Mouse (Mus musculus) forebrain, postnatal 0 days (tissue): ENCODE results near the gene Stambpl1. TPM values are rescaled to one million over a fixed set of nuclear protein-coding genes. Genes with fewer than 3 reads are reported as not detected.

Source experiments
- ATAC-seq: fragments of 200-750 bp; cut with Nextera tagmentation; 2 replicates; pipeline ENCODE4 v1.8.0; 2017; ENCODE audit warnings: mild to moderate bottlenecking, moderate library complexity
- DNase-seq: peaks from one replicate; pipeline ENCODE4 v3.0.0-alpha.2; 2015
- H3K27ac ChIP-seq: fragments of 300-500 bp; sonication (generic); 2 replicates; pipeline ENCODE4 v1.5.1; 2014; ENCODE audit warnings: low read depth, mild to moderate bottlenecking, antibody characterized with exemption, low read length, moderate library complexity, mixed read lengths
- H3K27me3 ChIP-seq: fragments of 300-500 bp; sonication (generic); 2 replicates; pipeline ENCODE4 v1.6.1; 2014; ENCODE audit warnings: mild to moderate bottlenecking, low read length, mixed read lengths; ENCODE audit not compliant: insufficient read depth
- H3K36me3 ChIP-seq: fragments of 300-500 bp; sonication (generic); 2 replicates; pipeline ENCODE4 v1.6.1; 2014; ENCODE audit warnings: mild to moderate bottlenecking, moderate library complexity; ENCODE audit not compliant: insufficient read depth
- H3K4me1 ChIP-seq: fragments of 300-500 bp; sonication (generic); 2 replicates; pipeline ENCODE4 v1.6.1; 2014; ENCODE audit warnings: antibody characterized with exemption; ENCODE audit not compliant: insufficient read depth
- H3K4me2 ChIP-seq: fragments of 300-500 bp; sonication (generic); 2 replicates; pipeline ENCODE4 v1.6.1; 2014; ENCODE audit warnings: low read depth, mild to moderate bottlenecking, moderate library complexity
- H3K4me3 ChIP-seq: fragments of 300-500 bp; sonication (generic); 2 replicates; pipeline ENCODE4 v1.5.1; 2014; ENCODE audit warnings: low read depth, low read length, mixed read lengths
- H3K9ac ChIP-seq: fragments of 300-500 bp; sonication (generic); 2 replicates; pipeline ENCODE4 v1.6.1; 2014; ENCODE audit warnings: mild to moderate bottlenecking
- H3K9me3 ChIP-seq: fragments of 300-500 bp; sonication (generic); 2 replicates; pipeline ENCODE4 v1.6.1; 2016; ENCODE audit warnings: low read length
- CTCF ChIP-seq: sonication (generic); IDR thresholded peaks from 2 replicates; pipeline ENCODE4 v1.5.1; 2016; ENCODE audit warnings: antibody characterized with exemption, control low read depth, low read depth
- WGBS: fragments of 180-500 bp; shearing (Covaris S2); extraction: QIAGEN DNeasy Blood & Tissue Kit; methylation state at CpG from one replicate; pipeline ENCODE4 v1.1.7; 2014; 5-methylcytosine and 5-hydroxymethylcytosine counted together
- polyA plus RNA-seq: library from polyadenylated mRNA; unstranded; fragments of >200 nt; fragmentation: Nextera tagmentation; extraction: Ambion mirVana; gene quantifications from 2 replicates; pipeline ENCODE4 v1.2.1, GENCODE M21; 2015
- total RNA-seq: library from RNA; depleted of rRNA; stranded (reverse); fragments of >200 nt; gene quantifications from 2 replicates; pipeline ENCODE4 v1.2.3, GENCODE M21; 2014

Stambpl1 gene
- total and polyA plus RNA-seq, 2 experiments from 2014 or later: 17.7 to 22.8 TPM

DNA sequence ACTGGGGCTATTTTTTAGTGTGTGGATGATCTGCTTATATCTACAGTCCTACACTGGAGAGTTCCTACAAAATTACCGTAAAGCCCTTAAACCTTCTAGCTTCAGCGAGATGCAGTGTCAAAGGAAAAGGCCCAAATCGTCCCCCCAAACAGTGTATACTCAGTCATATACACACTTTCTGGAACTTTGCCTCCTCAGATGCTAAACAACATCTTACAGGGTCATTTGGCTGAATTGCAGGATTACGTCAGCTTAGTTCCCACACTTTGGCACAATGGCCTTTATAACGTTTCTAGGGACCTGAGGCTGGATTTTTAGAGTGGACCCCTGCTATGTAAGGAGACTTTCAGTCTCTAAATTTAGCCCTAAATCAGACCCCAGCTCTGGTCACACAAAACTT, 9.5 kb upstream of the Stambpl1 start:
- no peak overlapping the region for H3K9ac ChIP-seq
- H3K4me2 ChIP-seq: no peak overlapping the region
- DNase-seq (no peak), ATAC-seq (no peak)
- WGBS: 37% methylated on average over 5 of the region's 5 CpGs
- no peaks in the 10 kb centered on the region for H3K36me3 ChIP-seq
- H3K4me3 ChIP-seq: no peak overlapping the region
- H3K27me3 ChIP-seq: no peaks in the 10 kb centered on the region
- H3K4me1 ChIP-seq: no peaks in the 10 kb centered on the region
- no peak overlapping the region for H3K27ac ChIP-seq
- H3K9me3 ChIP-seq: no peaks in the 10 kb centered on the region
- no peak for TF ChIP-seq CTCF

DNA sequence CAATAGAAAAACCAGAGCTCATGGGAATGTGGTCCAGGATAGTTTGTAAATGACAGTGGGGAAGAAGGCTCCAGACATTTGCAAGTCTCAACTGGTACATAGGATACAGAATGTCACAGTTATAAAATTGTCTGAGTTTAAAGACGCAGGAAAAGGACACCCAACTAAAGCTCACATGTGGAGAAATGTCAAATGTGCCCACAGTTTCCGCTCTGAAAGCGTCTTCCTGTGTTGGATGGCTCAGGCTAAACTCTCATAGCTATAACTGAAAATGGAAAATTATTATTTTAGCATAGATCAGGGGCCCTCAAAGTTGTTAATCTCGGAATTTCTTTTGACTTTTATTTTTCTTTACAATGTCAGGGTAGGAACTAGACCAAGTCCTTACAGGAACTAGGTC, 5.2 kb upstream of the Stambpl1 start:
- WGBS: 92% methylated on average over 4 of the region's 4 CpGs
- TF ChIP-seq CTCF: no peak
- H3K36me3 ChIP-seq: no peaks in the 10 kb centered on the region
- ATAC-seq (no peak), DNase-seq (no peak)
- no peak overlapping the region for H3K4me3 ChIP-seq
- no peak overlapping the region for H3K4me2 ChIP-seq
- no peak overlapping the region for H3K27ac ChIP-seq
- no peaks in the 10 kb centered on the region for H3K4me1 ChIP-seq
- no peaks in the 10 kb centered on the region for H3K9me3 ChIP-seq
- H3K27me3 ChIP-seq: no peaks in the 10 kb centered on the region
- no peak overlapping the region for H3K9ac ChIP-seq

DNA sequence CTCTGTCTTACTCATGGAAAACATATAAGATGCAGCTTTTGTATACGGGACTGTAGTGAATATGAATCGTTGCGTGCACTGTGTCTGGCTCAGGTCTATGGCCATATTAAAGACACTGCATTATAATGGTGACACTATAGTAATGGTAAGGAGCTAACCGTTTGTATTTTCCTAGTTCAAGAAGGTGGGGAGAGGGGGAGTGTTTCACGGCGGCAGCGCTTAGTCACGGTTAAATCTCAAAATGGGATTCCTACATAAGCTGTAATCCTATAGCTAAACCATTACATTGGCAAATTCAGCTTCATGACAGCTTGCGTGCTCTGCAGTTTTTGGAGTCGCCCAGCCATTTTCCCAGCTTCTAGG, 403 bp upstream of the Stambpl1 start:
- H3K9me3 ChIP-seq: no peaks in the 10 kb centered on the region
- DNase-seq: no peak
- H3K4me3 ChIP-seq: peak overlapping the region; percentile 74
- H3K9ac ChIP-seq: peak overlapping the region; percentile 84
- H3K36me3 ChIP-seq: no peaks in the 10 kb centered on the region
- no peak for TF ChIP-seq CTCF
- H3K4me1 ChIP-seq: 0 out of 2 replicates have a peak, but pooled peaks cover 8% of the 10 kb centered on the region
- ATAC-seq: peak; percentile 55
- 26% methylated on average over 10 of the region's 10 CpGs for WGBS
- peak overlapping the region; percentile 81; the same call in 1 of the 2 replicates for H3K27ac ChIP-seq
- no peaks in the 10 kb centered on the region for H3K27me3 ChIP-seq
- peak overlapping the region; percentile 90 for H3K4me2 ChIP-seq

DNA sequence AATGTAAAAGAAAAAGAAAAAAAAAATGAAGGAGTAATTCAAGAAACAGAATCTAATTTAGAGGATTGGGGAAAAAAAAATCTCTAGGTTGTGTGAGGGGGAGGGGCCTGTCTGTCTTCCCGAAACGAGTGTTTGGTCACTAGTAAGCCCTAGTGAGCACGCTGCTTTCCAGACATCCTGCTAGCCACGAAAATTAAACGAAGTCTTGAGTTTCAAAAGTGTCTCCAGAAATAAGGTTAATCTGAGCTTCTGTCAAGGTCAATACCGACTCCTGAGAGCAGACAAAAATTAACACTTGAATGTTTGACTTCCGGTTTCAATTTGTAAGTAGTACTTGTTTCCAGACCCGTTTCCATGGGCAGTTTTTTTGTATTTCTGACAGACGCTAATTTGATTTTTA, 1.1 kb downstream of the Stambpl1 start:
- no peaks in the 10 kb centered on the region for H3K27me3 ChIP-seq
- H3K4me2 ChIP-seq: peak overlapping the region; percentile 90
- no peak overlapping the region for H3K27ac ChIP-seq
- 0 out of 2 replicates have a peak, but pooled peaks cover 8% of the 10 kb centered on the region for H3K4me1 ChIP-seq
- no peak for TF ChIP-seq CTCF
- peak overlapping the region; percentile 84 for H3K9ac ChIP-seq
- DNase-seq: peak; percentile 47
- WGBS: 8% methylated on average over 9 of the region's 9 CpGs
- no peaks in the 10 kb centered on the region for H3K9me3 ChIP-seq
- peak overlapping the region; percentile 74 for H3K4me3 ChIP-seq
- no peaks in the 10 kb centered on the region for H3K36me3 ChIP-seq
- no peak for ATAC-seq

DNA sequence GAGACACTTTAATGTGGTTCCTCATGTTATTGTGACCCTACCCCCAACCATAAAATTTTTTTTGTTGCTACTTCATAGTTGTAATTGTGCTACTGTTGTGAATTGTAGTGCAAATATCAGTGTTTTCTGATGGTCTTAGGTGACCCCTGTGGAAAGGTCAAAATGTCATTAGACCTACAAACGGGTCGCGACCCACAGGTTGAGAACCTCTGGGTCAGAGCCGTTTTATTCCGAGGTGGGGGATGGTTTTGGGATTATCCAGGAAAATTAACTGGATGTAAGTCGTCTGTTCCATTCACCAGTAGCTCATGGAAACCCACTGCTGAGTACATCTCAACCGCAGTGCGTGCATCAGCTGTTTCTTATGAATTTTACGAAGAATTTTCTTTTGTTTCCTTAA, 1.7 kb downstream of the Stambpl1 start:
- Histone ChIP-seq H3K9ac (0 out of 2 replicates have a peak overlapping the region, but pooled peaks have one; percentile 84), H3K9me3 (no peaks in the 10 kb centered on the region), H3K4me3 (peak overlapping the region; percentile 74; the same call in 1 of the 2 replicates), H3K36me3 (no peaks in the 10 kb centered on the region), H3K4me1 (0 out of 2 replicates have a peak, but pooled peaks cover 8% of the 10 kb centered on the region), H3K27me3 (no peaks in the 10 kb centered on the region), H3K4me2 (peak overlapping the region; percentile 90), H3K27ac (no peak overlapping the region)
- DNase-seq (no peak), ATAC-seq (no peak)
- TF ChIP-seq CTCF: no peak
- 68% methylated on average over 9 of the region's 9 CpGs for WGBS

GRCm38 (mm10) chr19:34194132-34194745, 2.2 kb downstream of the Stambpl1 start:
- no peak for TF ChIP-seq CTCF
- WGBS: 90% methylated on average over 6 of the region's 6 CpGs
- Histone ChIP-seq H3K36me3 (no peaks in the 10 kb centered on the region), H3K27ac (no peak overlapping the region), H3K4me1 (0 out of 2 replicates have a peak, but pooled peaks cover 8% of the 10 kb centered on the region), H3K9me3 (no peaks in the 10 kb centered on the region), H3K9ac (no peak overlapping the region), H3K4me2 (peak overlapping the region; percentile 90), H3K27me3 (no peaks in the 10 kb centered on the region), H3K4me3 (0 out of 2 replicates have a peak overlapping the region, but pooled peaks have one; percentile 74)
- no peak for ATAC-seq
- no peak for DNase-seq

DNA sequence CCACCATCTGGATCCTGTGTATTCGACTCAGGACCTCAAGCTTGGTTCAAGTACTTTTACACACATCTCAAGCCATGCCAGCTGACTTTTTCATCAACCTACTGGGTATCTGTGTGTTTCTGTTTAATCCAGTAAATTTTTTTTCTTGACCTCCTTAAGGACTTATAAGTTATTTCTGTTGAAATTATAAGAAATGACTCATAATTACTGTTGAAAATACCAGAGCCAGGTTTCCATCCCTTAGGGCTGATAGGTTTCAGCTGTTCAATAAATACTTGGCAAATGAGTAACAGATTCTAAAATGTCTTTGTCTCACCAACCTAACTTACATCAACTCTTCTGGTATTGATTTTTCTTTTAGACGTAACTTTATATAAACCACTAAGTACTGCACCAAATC, 3.0 kb downstream of the Stambpl1 start:
- no peak for TF ChIP-seq CTCF
- WGBS: 81% methylated on average over 2 of the region's 2 CpGs

More for the DNA sequence above, 3.0 kb downstream of the Stambpl1 start:
- no peak for DNase-seq
- no peak for ATAC-seq
- Histone ChIP-seq H3K27ac (no peak overlapping the region), H3K4me1 (0 out of 2 replicates have a peak, but pooled peaks cover 8% of the 10 kb centered on the region), H3K9me3 (no peaks in the 10 kb centered on the region), H3K4me3 (no peak overlapping the region), H3K4me2 (no peak overlapping the region), H3K27me3 (no peaks in the 10 kb centered on the region), H3K36me3 (no peaks in the 10 kb centered on the region), H3K9ac (no peak overlapping the region)
